In genomic region chr9:101282651-101283050, GRCm38 (mm10) we compare ENCODE assay signal across 15 mouse cellular contexts.
"Had no signal": no experiment of that assay in that cellular context is flagged by ENCODE, and none has a peak within 500 bp of the region (broad histone marks: within the 10 kb centered on the region; RNA-seq: fewer than 3 reads in every experiment).

No protein-coding gene starts in this region.

- H3K36me3 ChIP-seq: limb, embryonic 15.5 days; liver, embryonic 15.5 days; midbrain, embryonic 10.5 days; neural tube, embryonic 15.5 days had no signal

- H3K9ac ChIP-seq: limb, embryonic 15.5 days; liver, embryonic 15.5 days; lung, embryonic 14.5 days; neural tube, embryonic 15.5 days had no signal

- DNase-seq: layer of hippocampus, adult 9-11 months; layer of hippocampus, postnatal 36 days; lung, embryonic 14.5 days; lung, postnatal 10 days; lung, postnatal 4 days; midbrain, embryonic 14.5 days; right cerebral cortex, adult 18-20 months; right cerebral cortex, postnatal 25 days; thymus, postnatal 36 days had no signal

- H3K4me3 ChIP-seq: limb, embryonic 15.5 days; liver, embryonic 15.5 days; midbrain, embryonic 10.5 days; myocyte; neural tube, embryonic 15.5 days had no signal

- H3K4me1 ChIP-seq: limb, embryonic 15.5 days; liver, embryonic 15.5 days; midbrain, embryonic 10.5 days; neural tube, embryonic 15.5 days had no signal

- H3K27me3 ChIP-seq: limb, embryonic 15.5 days; liver, embryonic 15.5 days; neural tube, embryonic 15.5 days had no signal

- H3K27ac ChIP-seq: kidney, postnatal 0 days; limb, embryonic 15.5 days; liver, embryonic 15.5 days; midbrain, embryonic 10.5 days; neural tube, embryonic 15.5 days had no signal
